Mouse (Mus musculus) adrenal gland, postnatal 14 days (tissue): ENCODE results near the gene Tmem8. TPM values are rescaled to one million over a fixed set of nuclear protein-coding genes. Genes with fewer than 3 reads are reported as not detected.
"Not testable (repeated sequence)": the region's sequence is repeated elsewhere in the genome, so short reads cannot be mapped to it uniquely, and the experiment has no call there.

Experiments
- DNase-seq: peaks from one replicate; pipeline ENCODE4 v3.0.0; 2021; ENCODE audit warnings: mixed read lengths
- long read RNA-seq, 2 experiments: library from polyadenylated mRNA; stranded (forward); transcript quantifications; one replicate each; pipeline ENCODE4 v2.0.0; 2021
- total RNA-seq: library from RNA; stranded (reverse); gene quantifications from 2 replicates; pipeline ENCODE4 v1.2.3, GENCODE M21; 2021

Gene Tmem8
- 5.0 and 5.8 TPM in 2 replicates for total RNA-seq
- long read RNA-seq, experiment 1, partial matches to known transcripts: 1 of 7 reads
- long read RNA-seq, experiment 1, other reads (novel, unspliced or antisense): 4 of 7 reads
- long read RNA-seq, experiment 2: 0 reads

DNA sequence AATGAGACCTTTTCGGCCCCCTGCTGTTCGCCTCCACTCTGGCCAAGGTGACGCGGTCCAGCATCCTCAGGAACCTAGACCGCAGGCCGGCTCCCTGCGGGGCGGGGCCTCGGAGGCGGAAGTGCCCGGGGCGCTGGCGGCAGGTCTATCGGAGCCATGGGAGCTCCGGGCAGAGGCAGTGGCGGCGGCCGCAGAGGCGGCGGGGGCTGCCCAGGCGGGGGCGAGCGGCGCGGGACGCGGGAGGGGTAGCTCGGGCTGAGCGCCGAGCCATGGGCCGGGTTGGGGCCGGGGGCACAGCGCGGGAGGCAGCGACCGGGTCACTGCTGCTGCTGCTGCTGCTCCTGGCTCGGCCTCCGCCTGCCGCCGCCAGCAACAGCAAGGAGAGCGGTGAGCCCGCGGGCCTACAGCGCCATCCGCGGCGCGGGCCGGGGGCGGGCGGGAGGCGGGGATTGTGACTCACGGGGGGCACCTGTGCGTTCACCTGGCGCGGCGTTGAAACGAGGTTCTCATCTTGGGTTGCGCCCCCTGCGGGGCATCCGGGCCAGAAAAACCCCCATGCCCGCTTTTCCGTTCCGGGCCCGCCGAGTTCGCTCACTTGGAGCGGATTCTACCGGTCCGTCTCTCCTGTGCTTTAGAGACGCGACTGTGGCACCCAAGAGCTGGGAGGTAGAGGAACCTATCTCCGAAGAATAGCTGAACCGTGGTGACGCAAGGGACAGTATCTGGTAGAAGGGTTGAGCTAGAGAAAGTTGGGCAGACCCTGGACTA lies at the start of gene Tmem8:
Gene Tmem8 (plus strand): TSS at position 119 of the 768 bp plus-strand sequence.
- DNase-seq: peak; percentile 86

DNA sequence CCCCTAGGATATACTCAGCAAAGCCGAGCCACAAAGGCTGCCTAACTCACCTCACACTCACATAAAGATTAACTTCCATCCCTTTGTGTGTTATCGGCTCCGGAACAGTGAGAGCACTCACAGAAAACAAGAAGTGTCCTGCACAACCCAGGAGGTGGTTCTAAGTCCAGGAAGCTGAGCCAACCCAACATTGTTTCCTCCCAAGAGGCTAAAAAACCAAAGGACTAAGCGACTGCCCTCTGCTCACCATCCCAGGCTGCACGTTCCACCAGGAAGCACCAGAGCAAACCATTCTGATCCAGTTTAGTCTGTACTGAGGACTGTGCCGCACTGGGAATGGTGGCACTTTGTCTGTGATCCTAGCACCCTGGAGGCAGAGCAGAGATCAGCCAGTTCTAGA lies 48.2 kb upstream of the Tmem8 start:
- DNase-seq: no peak

DNA sequence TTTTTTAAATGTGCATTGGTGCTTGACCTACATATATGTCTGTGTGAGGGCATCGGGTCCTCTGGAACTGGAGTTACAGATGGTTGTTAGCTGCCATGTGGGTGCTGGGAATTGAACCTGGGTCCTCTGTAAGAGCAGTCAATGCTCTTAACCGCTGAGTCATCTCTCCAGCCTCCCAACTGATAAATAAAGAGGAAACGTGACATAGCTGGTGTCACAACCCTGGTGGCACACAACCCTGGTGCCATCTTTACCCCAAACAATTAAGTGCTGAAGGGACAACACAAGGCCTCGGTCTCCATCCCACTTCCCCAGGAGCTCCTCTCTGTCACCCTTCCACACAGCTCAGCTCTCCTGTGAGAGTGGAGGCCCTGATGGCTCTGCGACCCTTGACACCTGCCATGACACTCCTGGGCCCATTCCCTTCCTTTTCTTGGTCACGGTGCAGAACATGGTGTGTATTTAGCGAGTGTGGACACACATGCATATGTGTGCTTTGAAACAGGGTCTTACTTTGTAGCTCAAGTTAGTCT lies 46.5 kb upstream of the Tmem8 start:
- no peak for DNase-seq

DNA sequence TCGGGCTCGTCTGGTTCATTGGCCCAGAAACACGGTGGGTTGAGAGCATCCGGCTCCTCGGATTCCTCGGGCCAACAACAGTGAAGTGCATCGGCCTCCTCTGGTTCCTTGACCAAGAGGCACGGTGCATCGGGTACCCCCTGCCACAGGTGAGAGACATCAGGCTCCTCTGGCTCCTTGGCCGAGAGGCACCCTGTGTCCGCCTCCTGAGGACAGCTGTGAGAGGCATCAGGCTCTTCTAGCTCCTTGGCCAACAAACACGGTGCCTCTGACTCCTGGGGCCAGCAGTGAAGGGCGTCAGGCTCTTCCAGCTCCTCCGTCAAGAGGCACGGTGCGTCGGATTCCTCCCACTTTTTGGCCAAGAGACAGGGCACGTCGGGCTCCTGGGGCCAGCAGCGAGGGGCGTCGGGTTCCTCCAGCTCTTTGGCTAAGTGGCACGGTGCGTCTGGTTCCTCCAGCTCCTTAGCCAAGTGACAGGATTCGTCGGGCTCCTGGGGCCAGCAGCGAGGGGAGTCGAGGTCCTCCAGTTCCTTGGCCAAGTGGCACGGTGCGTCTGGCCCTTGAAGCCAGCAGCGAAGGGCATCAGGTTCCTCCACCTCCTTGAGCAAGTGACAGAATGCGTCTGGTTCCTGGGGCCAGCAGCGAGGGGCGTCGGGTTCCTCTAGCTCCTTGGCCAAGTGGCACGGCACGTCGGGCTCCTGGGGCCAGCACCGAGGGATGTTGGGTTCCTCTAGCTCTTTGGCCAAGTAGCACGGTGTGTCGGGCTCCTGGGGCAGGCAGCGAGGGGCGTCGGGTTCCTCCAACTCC lies 44.9 kb upstream of the Tmem8 start:
- DNase-seq: peak; percentile 30

DNA sequence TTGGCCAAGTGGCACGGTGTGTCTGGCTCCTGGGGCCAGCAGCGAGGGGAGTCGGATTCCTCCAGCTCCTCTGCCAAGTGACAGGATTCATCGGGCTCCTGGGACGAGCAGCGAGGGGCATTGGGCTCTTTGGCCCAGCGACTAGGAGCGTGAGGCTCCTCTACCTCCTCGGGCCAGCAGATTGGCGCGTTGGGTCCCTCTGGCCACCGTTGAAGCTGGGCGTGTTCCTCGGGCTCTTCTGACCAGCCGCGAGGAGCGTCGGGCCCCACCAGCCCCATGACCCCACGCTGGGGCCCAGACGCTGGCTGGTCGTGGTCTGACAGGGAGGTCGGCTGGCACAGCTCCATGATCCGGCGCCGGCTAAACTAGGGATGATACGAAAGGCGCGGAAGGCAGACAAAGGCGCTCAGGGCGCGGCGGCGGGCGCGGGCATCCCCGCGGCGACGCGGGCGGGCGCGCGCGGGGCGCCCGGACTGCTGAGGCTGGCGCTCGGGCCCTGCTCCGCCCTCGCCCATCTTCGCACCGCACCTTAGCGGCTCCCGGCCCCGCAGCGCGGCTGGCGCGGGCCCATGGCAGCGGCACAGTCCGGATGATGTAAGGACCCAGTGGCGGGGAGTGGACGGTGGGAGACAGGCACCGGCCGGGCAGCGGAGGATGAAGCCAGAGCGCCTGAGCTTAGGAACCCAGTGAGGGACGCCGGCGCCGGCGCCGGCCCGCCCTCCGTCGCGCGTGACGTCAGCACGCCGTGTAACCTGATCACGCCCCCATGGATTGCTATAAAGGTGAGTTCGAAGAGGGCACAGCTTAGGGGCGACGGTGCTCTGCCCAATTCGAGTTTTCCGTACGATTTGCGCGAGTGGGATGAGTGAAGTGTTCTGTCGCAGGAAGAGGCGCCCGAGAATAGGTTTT lies 44.0 kb upstream of the Tmem8 start, which contains the start of gene Rab11fip3:
Gene Rab11fip3 (minus strand): TSS at position 725 of the 909 bp plus-strand sequence.
- peak; percentile 88 for DNase-seq

DNA sequence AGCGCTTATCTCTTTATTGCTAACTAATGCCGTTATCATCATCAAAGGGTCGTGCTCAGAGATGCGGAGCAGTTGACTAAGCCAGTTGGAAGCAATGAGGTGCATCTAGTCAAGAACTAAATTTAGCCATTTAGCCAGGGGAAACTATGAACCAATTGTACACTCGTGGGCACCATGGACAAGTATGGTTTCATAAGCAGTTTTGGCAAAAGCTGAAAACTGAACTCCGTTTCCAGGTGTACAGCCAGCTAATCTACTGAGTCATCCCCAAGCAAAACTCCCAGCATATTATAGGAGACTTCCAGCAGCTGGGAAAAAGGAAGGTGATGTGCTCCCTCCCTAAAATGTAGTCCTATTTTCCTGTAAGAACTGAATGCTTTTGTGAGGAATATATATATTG lies 43.0 kb upstream of the Tmem8 start:
- no peak for DNase-seq

DNA sequence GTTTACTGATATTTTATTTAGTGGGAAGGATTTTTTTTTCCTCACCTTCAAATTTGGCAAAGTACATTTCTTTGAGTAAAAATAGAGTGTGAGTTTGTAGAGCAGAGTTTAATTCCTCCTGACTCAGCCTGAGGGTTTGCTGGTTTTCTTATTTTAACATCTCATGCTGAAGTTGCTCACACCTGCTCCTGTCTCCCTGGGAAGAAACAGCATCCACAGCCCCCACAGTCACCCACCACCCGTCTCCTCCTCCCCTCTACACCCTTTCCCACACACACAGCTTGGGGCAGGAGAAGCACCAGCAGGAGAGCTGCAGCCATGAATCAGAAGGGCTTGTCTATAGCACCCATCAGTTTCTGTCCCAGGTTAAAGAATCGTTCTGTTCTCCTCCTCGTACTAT lies 37.9 kb upstream of the Tmem8 start:
- DNase-seq: no peak

DNA sequence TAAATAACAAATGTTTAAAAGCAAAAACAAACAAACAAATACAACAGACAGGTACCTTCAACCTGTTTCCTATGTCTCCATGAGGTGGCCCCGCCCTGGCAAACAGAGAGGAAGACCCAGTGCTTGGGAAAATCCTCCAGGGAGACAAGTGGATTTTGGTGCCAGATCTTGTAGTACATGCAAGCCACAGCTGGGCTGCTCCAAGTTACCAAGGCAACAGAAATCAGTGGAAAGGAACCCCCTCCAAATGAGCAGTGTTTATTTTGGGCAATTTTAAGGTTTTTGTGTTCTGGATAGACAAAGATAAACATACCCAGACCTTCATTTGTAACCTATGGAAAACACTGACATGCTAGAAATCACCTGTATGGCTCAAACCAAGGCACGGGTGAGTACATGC lies 34.2 kb upstream of the Tmem8 start:
- no peak for DNase-seq

DNA sequence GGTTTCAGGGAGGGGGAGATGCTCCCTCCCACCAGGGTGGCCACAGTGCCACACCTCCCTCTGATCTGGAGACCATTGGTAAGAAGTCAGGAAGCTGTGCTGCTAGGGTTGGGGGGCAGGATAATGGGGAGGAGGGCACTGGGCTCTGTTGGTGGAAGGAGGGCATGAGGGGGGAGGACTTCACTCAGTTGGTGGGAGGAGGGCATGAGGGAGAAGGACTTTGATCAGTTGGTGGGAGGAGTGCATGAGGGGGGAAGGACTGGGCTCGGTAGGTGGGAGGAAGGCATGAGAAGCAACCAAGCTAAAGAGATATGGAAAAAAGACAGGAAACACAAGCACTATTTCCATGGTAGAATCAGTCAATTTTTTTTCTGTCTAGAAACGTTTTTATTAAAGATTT lies 32.2 kb upstream of the Tmem8 start:
- no peak for DNase-seq

DNA sequence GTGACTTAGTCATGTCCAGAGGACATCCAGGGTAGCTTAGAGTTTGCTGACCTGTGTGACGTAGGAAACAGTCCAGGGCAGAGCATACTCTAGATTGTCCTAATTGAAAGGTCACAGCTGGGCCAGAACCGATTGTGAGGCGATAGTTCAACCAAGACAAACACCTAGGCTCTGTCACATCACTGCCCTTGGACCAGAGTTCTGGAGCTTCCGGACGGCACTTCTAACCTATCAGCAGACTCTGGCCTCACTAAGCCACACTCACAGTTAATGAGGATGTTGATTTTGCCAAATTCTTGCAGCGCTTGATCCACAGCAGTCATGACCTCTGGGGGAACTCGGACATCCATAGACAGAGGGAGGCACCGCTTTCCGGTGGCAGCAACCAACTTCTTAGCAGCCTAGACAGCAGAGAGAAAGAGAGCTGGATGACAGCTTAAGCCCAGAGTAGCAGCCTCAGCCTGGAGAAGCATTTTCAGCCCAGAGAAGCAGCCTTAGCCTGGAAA lies 26.0 kb upstream of the Tmem8 start:
- DNase-seq: no peak

DNA sequence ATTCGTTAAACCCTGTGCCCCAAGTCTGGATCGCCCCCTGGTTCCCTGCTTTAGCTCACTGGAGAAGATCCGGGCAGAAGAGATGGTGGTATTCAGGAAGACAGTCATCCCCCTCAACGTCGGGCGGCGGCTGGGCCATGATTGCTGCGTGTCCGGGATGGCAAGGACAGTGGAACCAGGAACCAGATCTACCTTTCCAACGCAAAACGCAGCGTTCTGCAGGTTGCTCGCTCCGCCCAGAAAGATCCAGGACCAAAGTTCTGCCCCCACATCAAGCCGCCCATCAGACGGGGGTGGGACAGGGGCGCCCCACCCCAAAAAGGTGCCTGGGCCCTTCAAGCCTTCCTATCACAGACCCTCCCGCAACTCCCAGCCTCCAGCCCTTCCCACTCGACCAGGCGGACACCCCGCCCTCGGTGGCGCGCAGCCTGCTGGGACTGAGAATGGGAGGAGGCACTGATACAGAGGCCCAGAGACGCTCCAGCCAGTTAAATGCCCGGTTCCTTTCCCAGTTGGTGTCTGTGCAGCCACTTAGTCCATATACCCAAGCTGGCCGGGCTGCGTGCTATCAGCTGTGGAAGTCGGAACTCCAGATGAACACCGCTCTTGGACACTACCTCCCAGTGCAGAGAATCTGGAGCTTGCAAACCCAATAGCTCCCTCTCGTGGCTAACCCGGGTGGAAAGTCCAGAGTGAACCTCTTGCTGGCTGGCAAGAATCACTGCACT lies 23.0 kb upstream of the Tmem8 start, which contains the start of gene Decr2:
Gene Decr2 (minus strand): TSS at position 433 of the 728 bp plus-strand sequence.
- DNase-seq: peak; percentile 95

DNA sequence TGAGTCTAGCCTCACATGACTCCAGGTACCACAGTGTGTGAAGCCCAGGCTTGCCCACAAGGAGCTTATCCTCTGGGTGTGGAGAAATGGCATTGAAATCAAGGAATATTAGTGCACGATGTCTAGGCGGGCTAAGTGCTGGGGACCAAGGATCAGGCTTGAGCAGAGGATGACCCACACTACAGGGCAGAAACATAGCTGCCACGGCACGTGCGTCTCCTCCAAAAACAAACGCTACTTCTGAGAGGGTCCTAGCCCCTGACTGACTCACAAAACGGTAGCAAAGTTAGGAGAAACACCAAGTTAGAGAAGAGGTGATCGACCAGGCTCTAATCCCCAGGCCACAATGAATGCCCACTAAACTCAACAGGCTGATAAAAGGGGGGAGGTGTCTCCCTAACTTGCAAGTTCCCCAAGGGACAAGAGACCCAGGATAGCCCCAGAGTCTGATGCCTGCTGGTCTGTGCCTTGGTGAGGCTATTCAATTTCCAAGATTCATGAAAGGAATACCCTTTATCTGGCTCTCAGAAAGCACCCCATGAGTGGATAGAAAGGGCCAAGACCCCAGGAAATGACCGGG lies 18.5 kb upstream of the Tmem8 start:
- DNase-seq: no peak

DNA sequence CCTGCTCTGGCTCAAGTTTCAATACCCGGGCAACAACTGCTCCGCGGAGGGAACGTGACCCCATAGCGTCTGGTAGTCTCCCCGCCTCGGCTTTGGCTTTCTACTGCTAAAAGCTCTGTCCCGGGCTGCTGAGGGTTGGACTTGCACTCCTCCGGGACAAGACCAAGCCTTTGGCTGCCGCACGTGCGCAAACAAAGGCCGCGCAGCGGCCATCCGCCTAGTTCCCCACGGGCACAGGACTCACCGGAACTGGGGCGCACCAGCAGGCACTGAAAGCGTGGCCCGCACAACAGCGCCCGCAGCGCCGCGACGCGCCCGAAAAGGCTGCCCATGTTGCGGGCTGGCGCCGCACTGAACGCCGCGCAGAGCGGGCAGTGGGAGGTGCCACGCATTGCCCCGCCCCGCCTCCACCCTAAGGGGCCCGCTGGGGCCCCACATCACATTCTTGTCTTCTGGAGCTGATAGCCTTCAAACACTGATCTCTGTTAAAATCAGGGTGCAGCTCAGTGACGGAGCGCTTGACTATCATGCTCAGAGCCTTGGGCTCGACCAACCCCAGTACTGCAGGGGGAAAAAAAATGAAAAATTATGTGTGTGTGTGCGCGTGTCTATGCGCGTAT lies 17.9 kb upstream of the Tmem8 start, which contains the start of gene Nme4:
Gene Nme4 (minus strand): TSS at position 482 of the 620 bp plus-strand sequence.
- peak; percentile 64 for DNase-seq

DNA sequence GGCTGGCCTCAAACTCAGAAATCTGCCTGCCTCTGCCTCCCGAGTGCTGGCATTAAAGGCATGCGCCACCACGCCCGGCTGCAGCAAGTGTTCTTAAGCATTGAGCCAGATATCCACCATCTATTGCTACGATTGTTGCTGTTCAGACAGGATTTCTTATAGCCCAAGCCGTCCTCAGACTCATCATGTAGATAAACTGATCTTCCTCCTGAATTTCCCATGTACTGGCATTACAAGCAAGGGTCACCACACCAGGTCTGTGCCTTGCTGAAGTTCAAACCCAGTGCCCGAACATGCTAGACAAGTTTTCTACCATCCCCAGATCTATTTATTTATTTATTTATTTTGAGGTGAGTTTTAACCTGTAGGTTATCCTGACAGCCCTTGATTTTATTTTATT lies 14.6 kb upstream of the Tmem8 start:
- DNase-seq: no peak

DNA sequence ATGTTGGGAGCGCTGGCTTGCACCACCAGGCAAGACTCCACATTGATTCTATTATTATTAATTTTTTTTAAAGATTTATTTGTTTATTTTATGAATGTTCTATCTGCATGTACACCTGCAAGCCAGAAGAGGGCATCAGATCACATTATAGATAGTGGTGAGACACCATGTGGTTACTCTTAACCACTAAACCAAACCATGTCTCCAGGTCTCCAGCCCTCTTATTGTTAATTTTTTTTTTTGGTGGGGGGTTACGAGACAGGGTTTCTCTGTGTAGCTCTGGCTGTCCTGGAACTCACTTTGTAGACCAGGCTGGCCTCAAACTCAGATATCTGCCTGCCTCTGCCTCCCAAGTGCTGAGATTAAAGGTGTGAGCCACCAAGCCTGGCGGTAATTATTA lies 13.8 kb upstream of the Tmem8 start:
- DNase-seq: not testable (repeated sequence)

DNA sequence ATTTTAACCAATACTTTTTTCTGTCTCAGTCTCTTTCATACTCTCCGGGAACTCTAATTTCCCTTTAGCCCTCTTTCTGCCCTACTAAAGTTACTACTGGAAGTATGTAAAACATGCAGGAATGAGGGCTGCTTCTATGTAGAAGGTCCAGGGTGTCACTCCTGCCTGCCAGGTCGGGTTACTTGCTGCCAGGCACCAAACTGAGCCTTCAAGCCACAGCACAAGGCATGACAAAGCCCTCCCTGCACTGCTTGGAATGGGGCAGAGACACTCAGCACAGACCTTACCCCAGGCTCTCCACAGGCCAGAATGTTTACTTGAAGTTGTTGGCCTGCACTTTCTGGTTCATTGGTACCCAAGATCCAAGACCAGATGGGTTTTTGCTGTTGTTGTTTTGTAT lies 12.9 kb upstream of the Tmem8 start:
- no peak for DNase-seq

DNA sequence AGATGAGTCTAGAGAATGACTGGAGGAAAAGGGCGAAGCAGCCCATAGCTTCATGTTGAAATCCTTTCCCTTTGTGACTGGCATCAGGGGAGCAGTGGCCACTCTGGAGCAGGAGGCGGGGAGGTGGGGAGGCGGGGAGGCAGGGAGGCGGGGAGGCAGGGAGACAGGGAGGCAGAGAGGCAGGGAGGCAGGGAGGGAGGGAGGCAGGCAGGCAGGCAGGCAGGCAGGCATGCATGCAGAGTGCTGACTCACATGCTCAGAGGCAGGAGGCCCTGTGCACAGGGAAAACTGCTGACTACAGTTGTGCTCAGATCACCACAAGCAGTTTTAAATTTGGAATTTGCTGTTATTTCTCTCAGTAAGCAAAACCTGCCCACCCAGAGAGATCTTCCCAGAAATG lies 11.6 kb upstream of the Tmem8 start:
- DNase-seq: peak; percentile 40

DNA sequence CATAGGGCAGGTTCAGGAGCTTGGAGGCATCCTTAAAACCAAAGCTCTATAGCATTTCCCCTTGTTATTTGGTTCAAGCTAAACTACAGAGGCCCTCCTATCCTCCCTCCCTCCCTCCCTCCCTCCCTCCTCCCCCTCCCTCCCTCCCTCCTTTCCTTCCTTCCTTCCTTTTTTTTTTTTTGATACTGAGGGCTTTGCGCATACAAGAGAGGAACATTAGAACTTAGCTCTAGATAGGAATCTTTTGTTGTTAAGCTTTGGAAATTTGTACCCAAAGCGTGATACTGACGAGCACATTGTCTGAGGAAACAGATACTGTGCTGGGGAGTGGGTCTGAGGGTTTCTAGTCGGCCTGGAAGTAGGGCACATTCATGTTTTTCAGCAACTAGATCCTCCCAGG lies 7.5 kb upstream of the Tmem8 start:
- no peak for DNase-seq

DNA sequence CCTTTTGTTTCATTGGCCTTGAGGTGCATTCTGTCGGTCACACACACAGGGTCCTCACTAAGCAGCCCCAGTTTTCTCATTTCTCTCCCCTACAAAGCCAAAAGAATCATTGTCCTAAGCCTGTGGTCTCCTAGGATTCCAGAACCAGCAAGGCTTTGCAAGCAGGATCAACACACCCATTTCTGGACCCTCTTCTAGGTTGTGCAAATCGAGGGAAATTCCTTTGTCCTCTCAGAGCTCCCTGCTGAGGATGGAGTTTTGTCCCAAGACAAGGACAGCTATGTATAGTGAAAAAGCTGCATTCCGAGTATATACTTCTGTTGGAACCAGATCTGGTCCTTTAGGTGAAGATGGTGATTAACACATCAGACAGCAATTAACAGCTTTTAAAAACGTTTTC lies 2.9 kb upstream of the Tmem8 start:
- no peak for DNase-seq

DNA sequence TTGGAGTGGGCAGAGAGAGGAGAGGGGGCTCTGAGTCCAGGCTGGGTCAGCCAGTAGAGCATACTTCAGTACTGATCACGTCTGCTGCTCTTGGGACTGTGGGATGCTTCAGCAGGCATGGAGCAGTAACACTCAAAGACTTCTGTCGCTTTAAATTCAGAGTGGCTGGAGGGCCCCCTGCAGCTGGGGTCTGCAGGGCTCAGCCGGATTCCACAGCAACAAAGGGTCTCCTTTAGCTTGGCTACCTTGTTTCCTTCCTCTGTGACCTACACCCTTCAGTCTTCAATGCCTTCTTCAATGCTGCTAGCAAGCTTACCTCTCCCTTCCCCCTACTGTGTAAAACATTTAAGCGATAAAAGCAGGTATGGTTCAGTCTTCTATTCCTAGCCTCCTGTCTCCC lies 2.1 kb upstream of the Tmem8 start:
- no peak for DNase-seq
